Mouse (Mus musculus): ENCODE measurements around the gene Tmc6.

DNA sequence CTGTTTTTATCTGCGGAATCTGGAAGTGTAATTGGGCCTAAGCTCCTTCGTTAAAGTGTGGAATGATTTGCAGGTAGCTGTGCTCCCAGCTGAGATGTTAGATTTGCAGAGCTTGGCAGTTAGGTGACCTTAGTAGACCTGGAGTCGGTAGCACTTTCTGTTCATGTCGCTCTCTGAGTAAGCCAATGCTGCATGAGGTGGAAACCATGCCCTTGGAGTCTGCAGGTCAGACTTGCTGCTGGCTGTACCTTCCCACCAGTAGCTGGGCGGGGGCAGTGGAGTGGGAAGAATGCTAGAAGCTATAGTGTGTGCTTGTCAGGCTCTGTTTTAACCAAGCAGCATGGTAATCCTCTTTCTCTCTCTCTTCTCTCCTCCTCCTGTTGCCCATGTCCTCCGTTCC is 40.9 kb downstream of the Tmc6 start:
- no peak for TF ChIP-seq CTCF (IDR thresholded peaks at IDR 0.05; ENCODE audit: borderline replicate concordance, extremely low read depth, insufficient read depth, insufficient read length)
- TF ChIP-seq POLR2A (IDR thresholded peaks at IDR 0.05; ENCODE audit: borderline replicate concordance, extremely low read depth, insufficient read depth, insufficient read length, poor library complexity, severe bottlenecking), result no peak

Data from brain, embryonic 14.5 days (tissue).